Mouse (Mus musculus) G1E (cell line): ENCODE measurements around the gene Rsrc2. TPM values are rescaled to one million over a fixed set of nuclear protein-coding genes. Genes with fewer than 3 reads are reported as not detected.
"Not testable (repeated sequence)": the region's sequence is repeated elsewhere in the genome, so short reads cannot be mapped to it uniquely, and the experiment has no call there.

Experiments
- ATAC-seq: 2 replicates; pipeline ENCODE4 v1.8.0; 2016; ENCODE audit warnings: mild to moderate bottlenecking; ENCODE audit not compliant: insufficient number of reproducible peaks, poor library complexity, low FRiP score, severe bottlenecking; ENCODE audit errors: extremely low read depth
- DNase-seq: peaks from one replicate; pipeline ENCODE4 v3.0.0; 2012; ENCODE audit warnings: low spot score
- H3K27me3 ChIP-seq: 2 replicates; pipeline ENCODE4 v1.6.1; 2012; ENCODE audit warnings: mild to moderate bottlenecking, low read length, inconsistent platforms; ENCODE audit not compliant: insufficient read depth
- H3K36me3 ChIP-seq: replicated peaks from 2 replicates; pipeline ENCODE3; 2012; ENCODE audit warnings: mild to moderate bottlenecking, inconsistent platforms
- H3K4me1 ChIP-seq: 2 replicates; pipeline ENCODE4 v1.6.1; 2012; ENCODE audit warnings: low read depth, low read length, inconsistent platforms, mixed read lengths; ENCODE audit not compliant: insufficient read depth
- H3K4me3 ChIP-seq: 2 replicates; pipeline ENCODE4 v1.5.1; 2012; ENCODE audit warnings: low read depth, mild to moderate bottlenecking, inconsistent platforms, low read length, moderate library complexity, mixed read lengths
- H3K9me3 ChIP-seq: replicated peaks from 2 replicates; pipeline ENCODE4 v1.6.1; 2012; ENCODE audit warnings: inconsistent platforms
- CTCF ChIP-seq: IDR thresholded peaks from 2 replicates; pipeline ENCODE4 v1.5.1; 2012; ENCODE audit warnings: low read depth, low read length, inconsistent platforms, mixed read lengths
- GATA1 ChIP-seq: IDR thresholded peaks from 2 replicates; pipeline ENCODE4 v1.6.1; 2012; ENCODE audit warnings: borderline replicate concordance, low read length, inconsistent platforms, mixed read lengths
- GATA2 ChIP-seq: IDR thresholded peaks from 2 replicates; pipeline ENCODE4 v1.6.1; 2012; ENCODE audit warnings: low read depth, low read length, inconsistent platforms, borderline replicate concordance
- POLR2AphosphoS5 ChIP-seq: IDR thresholded peaks from 2 replicates; pipeline ENCODE4 v1.6.1; 2012; ENCODE audit warnings: low read depth, low read length, inconsistent platforms; ENCODE audit not compliant: insufficient replicate concordance
- TAL1 ChIP-seq: conservative IDR thresholded peaks from 2 replicates; pipeline ENCODE4 v1.6.1; 2012; ENCODE audit warnings: low read depth, low read length, inconsistent platforms, mixed read lengths
- polyA plus RNA-seq: library from polyadenylated mRNA; stranded (reverse); fragments of >175 nt; gene quantifications from 2 replicates; pipeline ENCODE4 v1.2.3, GENCODE M21; 2012
- total RNA-seq, 2 experiments: library from RNA; stranded (forward) in 1 of 2; stranded (reverse) in 1 of 2; fragments of 200-1000 nt in 1 of 2; fragments of >200 nt in 1 of 2; fragmentation: Nextera tagmentation in 1 of 2; gene quantifications; 2 replicates each; pipeline ENCODE4 v1.2.3; 2014 to 2017

Rsrc2 gene
- total and polyA plus RNA-seq, 3 experiments: 18.3 to 151 (median 148) TPM

GRCm38 (mm10) chr5:123765506-123765905 is 16.3 kb upstream of the Rsrc2 start:
- Histone ChIP-seq H3K9me3 (no peaks in the 10 kb centered on the region), H3K4me3 (no peak overlapping the region), H3K27me3 (no peaks in the 10 kb centered on the region), H3K36me3 (peaks cover 88% of the 10 kb centered on the region), H3K4me1 (no peaks in the 10 kb centered on the region)
- no peak for DNase-seq
- ATAC-seq: no peak
- TF ChIP-seq GATA2 (no peak), GATA1 (no peak), CTCF (no peak), POLR2AphosphoS5 (no peak), TAL1 (no peak)

DNA sequence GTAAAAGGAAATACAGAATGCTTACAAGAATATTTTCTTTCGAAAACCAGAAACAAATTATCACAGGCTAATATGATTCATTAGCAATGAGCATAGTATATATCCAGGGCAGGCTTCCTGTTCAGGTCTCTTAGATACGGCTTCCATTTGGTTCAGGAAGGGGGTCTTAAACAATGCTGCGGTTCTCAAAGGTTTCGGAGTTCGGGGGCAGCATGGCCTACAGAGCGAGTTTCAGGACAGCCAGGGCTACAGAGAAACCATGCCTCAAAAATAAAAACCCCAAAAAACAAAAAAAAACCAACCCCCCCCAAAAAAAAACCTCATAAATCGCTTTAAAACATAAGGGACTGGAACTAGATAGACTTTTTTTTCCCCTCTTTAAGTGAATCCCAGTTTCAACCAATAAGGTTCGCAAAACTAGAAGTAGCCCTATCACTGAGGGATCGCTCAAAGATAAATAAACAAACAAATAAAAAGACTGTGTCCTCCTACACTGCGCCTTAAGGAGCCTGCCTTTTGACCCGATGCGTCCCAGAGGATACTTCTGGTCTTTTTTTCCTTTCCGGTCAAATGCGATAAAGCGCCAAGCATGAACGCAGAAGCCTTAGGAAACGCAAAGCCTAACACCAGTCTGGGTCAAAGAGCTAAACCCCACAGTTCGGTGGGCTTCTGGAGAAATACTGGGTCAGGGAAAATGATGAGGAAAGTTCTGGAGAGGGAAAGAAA is 712 bp downstream of the Rsrc2 start:
- TF ChIP-seq CTCF (no peak), POLR2AphosphoS5 (no peak), TAL1 (no peak), GATA2 (no peak), GATA1 (no peak)
- no peak for ATAC-seq

GRCm38 (mm10) chr5:123747604-123748003 is 1.6 kb downstream of the Rsrc2 start:
- no peak for DNase-seq
- TF ChIP-seq GATA1: no peak
- no peak for TF ChIP-seq POLR2AphosphoS5
- TF ChIP-seq TAL1: no peak
- no peak for TF ChIP-seq GATA2
- no peak for TF ChIP-seq CTCF
- Histone ChIP-seq H3K9me3 (no peaks in the 10 kb centered on the region), H3K4me1 (peaks cover 51% of the 10 kb centered on the region), H3K36me3 (peaks cover 44% of the 10 kb centered on the region), H3K4me3 (peak overlapping the region; percentile 76), H3K27me3 (no peaks in the 10 kb centered on the region)
- no peak for ATAC-seq

More for the DNA sequence above, 712 bp downstream of the Rsrc2 start:
- no peak for DNase-seq
- H3K27me3 ChIP-seq: no peaks in the 10 kb centered on the region
- H3K4me1 ChIP-seq: peaks cover 52% of the 10 kb centered on the region
- peaks cover 44% of the 10 kb centered on the region for H3K36me3 ChIP-seq
- H3K4me3 ChIP-seq: peak overlapping the region; percentile 76
- H3K9me3 ChIP-seq: no peaks in the 10 kb centered on the region

DNA sequence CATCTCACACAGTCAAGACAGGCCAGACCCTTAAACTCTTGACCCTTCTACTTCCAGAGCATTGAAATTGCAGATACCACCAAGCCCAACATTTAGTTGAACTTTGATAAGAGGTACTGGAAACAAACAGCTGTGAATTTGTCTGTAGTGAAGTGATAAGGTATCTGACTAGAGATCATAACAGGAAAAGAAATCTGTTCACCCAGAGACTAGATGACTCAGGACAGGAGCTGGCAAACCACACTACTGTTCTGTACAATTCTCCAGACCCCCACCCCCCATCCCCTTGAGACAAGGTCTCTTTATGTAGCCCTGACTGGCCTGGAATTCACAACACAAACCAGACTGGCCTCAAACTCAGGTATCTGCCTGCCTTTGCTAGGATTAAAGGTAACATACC is 3.0 kb downstream of the Rsrc2 start:
- ATAC-seq: peak; percentile 50
- peak; percentile 20 for DNase-seq
- Histone ChIP-seq H3K27me3 (no peaks in the 10 kb centered on the region), H3K36me3 (peaks cover 41% of the 10 kb centered on the region), H3K9me3 (no peaks in the 10 kb centered on the region), H3K4me3 (no peak overlapping the region; the same call in 1 of the 2 replicates), H3K4me1 (peaks cover 45% of the 10 kb centered on the region)
- TF ChIP-seq CTCF (no peak), GATA2 (no peak), TAL1 (peak; percentile 80), POLR2AphosphoS5 (no peak), GATA1 (no peak)

GRCm38 (mm10) chr5:123744358-123744757 is 4.9 kb downstream of the Rsrc2 start:
- H3K4me1 ChIP-seq: peaks cover 37% of the 10 kb centered on the region
- no peaks in the 10 kb centered on the region for H3K9me3 ChIP-seq
- TF ChIP-seq GATA1 (no peak), GATA2 (no peak), TAL1 (no peak), POLR2AphosphoS5 (no peak), CTCF (no peak)
- ATAC-seq: no peak
- H3K4me3 ChIP-seq: no peak overlapping the region
- H3K27me3 ChIP-seq: no peaks in the 10 kb centered on the region
- DNase-seq: no peak
- H3K36me3 ChIP-seq: peaks cover 56% of the 10 kb centered on the region

DNA sequence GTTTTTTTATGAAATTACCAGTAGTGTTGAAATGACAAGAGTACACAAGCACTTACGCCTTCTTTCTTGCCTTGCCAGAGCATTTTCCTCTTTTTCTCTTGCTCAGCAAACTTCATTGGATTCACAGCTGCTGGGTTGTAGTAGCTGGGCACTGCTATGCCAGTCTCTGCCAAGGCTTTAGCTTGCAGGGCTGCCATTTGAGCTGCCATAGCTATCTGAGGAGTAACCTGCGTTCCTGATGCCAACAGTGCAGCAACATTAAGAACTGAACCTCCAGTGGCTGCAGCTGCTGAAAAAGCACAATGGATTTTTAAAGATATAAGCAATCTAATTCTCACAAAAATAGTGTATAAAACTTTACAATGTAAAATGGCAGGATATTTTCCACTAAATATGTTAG is 18.2 kb downstream of the Rsrc2 start:
- Histone ChIP-seq H3K4me1 (peaks cover 7% of the 10 kb centered on the region; the same call in 1 of the 2 replicates), H3K36me3 (peaks cover 82% of the 10 kb centered on the region), H3K4me3 (no peak overlapping the region), H3K27me3 (no peaks in the 10 kb centered on the region), H3K9me3 (no peaks in the 10 kb centered on the region)
- no peak for DNase-seq
- ATAC-seq: no peak
- TF ChIP-seq TAL1 (no peak), GATA1 (no peak), GATA2 (no peak), CTCF (no peak), POLR2AphosphoS5 (no peak)

DNA sequence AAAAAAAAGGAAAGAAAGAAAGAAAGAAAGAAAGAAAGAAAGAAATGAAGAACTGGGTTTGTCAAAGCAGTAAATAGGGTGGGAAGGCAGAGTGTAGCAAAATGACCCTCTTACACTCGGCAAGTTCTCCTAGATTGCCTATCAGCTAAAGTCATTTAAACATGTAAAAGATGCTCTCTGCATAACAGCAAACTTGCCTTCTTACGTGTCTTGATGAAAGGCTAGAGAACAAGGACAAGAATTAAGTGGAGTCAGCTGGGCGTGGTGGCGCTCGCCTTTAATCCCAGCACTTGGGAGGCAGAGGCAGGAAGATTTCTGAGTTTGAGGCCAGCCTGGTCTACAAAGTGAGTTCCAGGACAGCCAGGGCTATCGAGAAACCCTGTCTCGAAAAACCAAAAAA is 25.4 kb downstream of the Rsrc2 start:
- not testable (repeated sequence) for DNase-seq, H3K4me3 ChIP-seq, H3K4me1 ChIP-seq, H3K9me3 ChIP-seq, H3K27me3 ChIP-seq, ATAC-seq
- H3K36me3 ChIP-seq: peaks cover 14% of the 10 kb centered on the region
